Mouse (Mus musculus) spleen, adult 2 months (tissue): ENCODE data around the gene Dhx34.

Source experiments
- CTCF ChIP-seq: fragments of 200-500 bp; IDR thresholded peaks from 2 replicates; pipeline ENCODE4 v1.5.1; 2011; ENCODE audit warnings: mild to moderate bottlenecking, inconsistent platforms; ENCODE audit not compliant: insufficient read depth, insufficient read length, insufficient replicate concordance; ENCODE audit errors: extremely low read depth
- POLR2A ChIP-seq: fragments of 200-500 bp; IDR thresholded peaks from 2 replicates; pipeline ENCODE4 v1.6.1; 2011; ENCODE audit warnings: low read depth, low read length, inconsistent platforms

DNA sequence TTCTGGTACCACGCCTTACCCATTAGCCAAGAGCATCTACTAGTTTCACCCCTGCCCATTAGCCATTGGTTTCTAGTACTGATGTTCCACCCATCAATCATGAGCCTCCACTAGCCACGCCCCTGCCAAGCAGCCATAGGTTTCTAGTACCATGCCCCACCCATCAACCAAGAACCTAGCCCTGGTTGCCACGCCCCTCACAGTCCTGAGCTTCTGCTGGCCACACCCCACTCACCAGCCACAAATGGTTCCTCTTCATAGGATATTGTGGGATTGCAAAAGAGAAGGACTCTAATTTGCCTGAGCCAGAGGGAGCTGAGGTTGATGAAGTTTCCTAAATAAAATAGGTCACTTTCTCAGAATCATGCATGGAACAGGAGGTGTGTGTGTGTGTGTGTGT is 61.1 kb downstream of the Dhx34 start:
- TF ChIP-seq POLR2A (no peak), CTCF (no peak)
